Mouse (Mus musculus) bone marrow, adult 2 months (tissue): ENCODE measurements at regions not wholly inside any gene's neighbourhood (a gene's known extent, or its start where the extent isn't known, plus 50 kb on each side); places are given as distances from the start of the nearest gene placed in this dataset.

Experiments used
- CTCF ChIP-seq: fragments of 200-500 bp; IDR thresholded peaks from 2 replicates; pipeline ENCODE4 v1.5.1; 2011; ENCODE audit warnings: low read length, control low read depth; ENCODE audit not compliant: control insufficient read depth, insufficient read depth
- POLR2A ChIP-seq: fragments of 200-500 bp; IDR thresholded peaks from 2 replicates; pipeline ENCODE4 v1.6.1; 2011; ENCODE audit warnings: low read depth, mild to moderate bottlenecking, control low read depth, low read length, borderline replicate concordance; ENCODE audit not compliant: control insufficient read depth

GRCm38 (mm10) chr15:62056401-62056800, 1133.6 kb upstream of the A1bg start:
- TF ChIP-seq CTCF, result no peak
- no peak for TF ChIP-seq POLR2A
